Mouse (Mus musculus): Measurements from ENCODE around the gene Syn3.

Syn3 gene

GRCm38 (mm10) chr10:86371561-86371960, 127.1 kb downstream of the Syn3 start:
- DNase-seq (ENCODE audit: extremely low spot score, low spot score): no peak

DNA sequence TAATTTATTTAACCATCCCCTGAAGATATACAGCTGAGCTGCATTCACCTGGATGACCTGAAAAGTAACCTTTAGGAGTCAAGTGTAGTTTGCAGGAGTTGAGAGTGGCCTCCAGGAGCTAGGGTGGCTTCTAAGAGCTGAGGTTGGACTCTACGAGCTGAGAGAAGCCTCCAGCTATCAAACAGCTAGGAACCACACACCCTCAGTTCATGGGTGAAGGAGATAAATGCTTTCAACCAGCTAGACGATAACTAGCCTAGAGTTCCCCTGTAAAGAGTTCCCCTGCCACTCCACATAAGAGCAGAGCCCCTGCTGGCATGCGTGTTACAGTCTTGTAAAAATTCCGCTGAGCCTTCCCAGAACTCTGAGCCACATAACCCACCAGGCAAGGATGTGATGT, 129.3 kb downstream of the Syn3 start:
- no peak for DNase-seq (ENCODE audit: extremely low spot score, low spot score)

DNA sequence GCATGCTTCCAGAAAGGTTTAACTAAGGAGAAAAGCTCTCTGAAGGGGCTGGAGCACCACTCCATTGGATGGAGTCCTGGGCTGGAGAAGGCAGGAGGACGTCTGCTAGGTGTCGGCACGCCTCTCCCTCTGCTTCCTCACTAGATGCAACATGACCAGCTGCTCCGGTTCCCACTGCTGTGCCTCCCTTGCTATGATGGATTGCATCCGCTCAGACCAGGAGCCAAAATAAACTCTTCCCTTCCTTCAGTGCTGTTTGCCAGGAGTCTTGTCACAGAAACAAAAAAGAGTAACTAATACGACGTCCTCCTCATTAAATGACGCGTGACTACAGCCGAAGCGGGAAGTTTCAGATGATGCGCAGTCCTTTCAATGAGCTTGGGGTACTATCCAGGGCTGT, 129.9 kb downstream of the Syn3 start:
- no peak for DNase-seq (ENCODE audit: extremely low spot score, low spot score)

DNA sequence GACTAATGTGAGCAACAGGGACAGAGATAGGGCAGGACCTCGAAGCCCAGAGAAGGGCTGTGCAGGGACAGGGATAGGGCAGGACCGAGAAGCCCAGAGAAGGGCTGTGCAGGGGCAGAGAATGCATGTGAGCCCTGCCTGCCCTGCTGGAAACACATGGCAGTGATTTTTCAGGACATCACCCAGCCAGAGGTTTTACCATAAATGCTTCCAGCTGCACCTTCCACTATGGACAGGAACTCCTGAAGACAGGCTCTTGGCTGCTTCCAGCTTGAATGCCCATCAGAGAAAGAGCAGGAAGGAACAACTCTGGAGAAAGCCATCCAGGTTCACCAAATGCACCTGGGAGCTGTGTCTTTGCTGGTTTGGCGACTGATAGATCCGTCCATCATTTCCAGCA, 131.3 kb downstream of the Syn3 start:
- DNase-seq (ENCODE audit: extremely low spot score, low spot score): no peak

GRCm38 (mm10) chr10:86365632-86366092, 133.0 kb downstream of the Syn3 start:
- peak; percentile 54 for DNase-seq (ENCODE audit: extremely low spot score, low spot score)

DNA sequence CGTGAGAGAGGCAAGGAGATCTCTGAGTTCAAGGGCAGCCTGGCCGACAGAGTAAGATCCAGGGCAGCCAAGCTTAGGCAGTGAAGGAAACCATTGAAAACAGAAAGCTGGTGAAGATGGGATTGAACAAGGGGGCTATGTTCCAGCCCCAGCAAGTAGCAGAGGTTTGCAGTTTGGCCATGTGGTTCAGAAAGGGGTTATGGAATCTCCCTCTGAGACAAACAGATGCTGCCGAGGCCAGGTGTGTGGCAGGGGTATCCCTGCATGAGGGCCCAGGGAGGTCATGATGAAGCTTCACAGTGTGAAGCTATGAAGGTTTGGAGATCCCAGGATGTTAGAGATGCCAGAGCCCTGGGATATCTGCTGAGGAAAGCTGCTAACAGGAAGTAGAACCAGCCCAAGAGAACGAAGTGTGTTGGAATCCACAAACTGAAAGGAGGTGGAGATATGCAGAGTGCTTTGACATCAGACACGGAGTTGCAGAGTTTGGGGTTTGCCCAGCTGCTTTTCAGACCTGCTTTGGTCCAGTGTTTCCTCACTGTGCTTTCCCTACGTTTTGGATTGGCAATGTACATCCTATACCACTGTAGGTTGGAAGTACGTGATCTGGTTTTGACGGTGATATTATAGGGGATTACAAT, 134.9 kb downstream of the Syn3 start:
- no peak for DNase-seq (ENCODE audit: extremely low spot score, low spot score)

DNA sequence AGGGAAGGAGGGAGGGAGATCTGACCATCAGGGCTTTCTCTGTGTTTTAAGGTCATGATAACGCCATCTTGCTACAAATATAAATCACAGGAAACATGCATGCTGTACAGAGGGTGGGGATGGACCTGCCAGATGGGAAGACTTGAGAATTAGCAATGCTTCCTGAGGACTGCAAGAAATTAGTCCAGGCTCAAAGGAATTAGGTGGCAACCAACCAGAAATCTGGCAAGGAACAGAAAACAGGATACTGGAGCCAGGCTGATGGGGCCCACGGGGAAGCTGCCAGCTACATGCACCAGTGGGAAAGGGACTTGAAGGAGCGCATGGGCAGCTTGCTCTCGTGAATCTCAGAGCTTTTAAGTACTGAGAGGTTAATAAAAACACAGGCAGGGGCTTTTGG, 139.0 kb downstream of the Syn3 start:
- no peak for DNase-seq (ENCODE audit: extremely low spot score, low spot score)

GRCm38 (mm10) chr10:86359208-86359607, 139.5 kb downstream of the Syn3 start:
- DNase-seq (ENCODE audit: extremely low spot score, low spot score): no peak

GRCm38 (mm10) chr10:86358307-86358975, 140.3 kb downstream of the Syn3 start:
- DNase-seq (ENCODE audit: extremely low spot score, low spot score): no peak

GRCm38 (mm10) chr10:86356819-86357563, 141.7 kb downstream of the Syn3 start:
- no peak for DNase-seq (ENCODE audit: extremely low spot score, low spot score)

GRCm38 (mm10) chr10:86352521-86352920, 146.2 kb downstream of the Syn3 start:
- DNase-seq (ENCODE audit: extremely low spot score, low spot score): no peak

DNA sequence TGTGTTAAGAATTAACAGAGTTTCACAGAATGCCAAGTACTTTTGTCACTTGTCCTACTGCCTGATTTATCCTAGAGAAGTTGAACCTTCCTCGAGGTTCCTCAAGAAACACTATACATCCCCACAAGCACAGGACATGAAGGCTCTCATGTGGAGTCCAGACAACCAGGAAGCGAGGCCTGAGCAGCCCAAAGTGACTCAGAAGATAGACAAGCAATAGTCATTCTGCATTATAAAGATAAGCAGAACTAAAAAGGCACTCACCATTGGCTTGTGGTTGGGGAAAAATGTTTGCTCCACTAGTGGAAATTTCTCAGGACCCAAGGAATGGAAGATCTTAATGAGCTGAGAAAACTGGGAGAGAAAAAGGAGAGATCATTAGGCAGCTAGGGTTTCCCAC, 147.4 kb downstream of the Syn3 start:
- no peak for DNase-seq (ENCODE audit: extremely low spot score, low spot score)

GRCm38 (mm10) chr10:86346235-86346840, 152.4 kb downstream of the Syn3 start:
- no peak for DNase-seq (ENCODE audit: extremely low spot score, low spot score)

- no peak for DNase-seq (ENCODE audit: extremely low spot score, low spot score)
Measured at GRCm38 (mm10) chr10:86345645-86346044, 153.1 kb downstream of the Syn3 start.

DNA sequence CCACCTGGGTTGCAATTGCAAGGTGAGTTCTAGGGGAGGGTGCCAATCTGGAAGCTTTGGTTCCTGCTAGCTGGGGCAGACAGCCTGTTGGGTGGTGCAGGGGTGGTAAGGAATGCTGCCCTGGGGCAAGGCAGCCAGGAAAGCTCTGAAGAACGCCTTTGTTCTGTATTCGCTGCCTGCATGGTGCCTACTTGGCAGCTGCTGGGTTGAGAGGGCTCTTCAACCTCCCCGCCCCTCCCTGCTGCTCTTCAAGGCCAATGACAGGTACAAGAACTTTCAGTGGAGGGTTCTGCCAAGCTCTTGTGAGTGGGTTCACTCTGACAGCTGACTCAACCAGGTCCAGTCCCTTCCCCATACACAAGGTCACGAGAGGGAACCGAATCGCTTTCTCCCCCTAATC, 154.0 kb downstream of the Syn3 start:
- DNase-seq (ENCODE audit: extremely low spot score, low spot score): no peak

DNA sequence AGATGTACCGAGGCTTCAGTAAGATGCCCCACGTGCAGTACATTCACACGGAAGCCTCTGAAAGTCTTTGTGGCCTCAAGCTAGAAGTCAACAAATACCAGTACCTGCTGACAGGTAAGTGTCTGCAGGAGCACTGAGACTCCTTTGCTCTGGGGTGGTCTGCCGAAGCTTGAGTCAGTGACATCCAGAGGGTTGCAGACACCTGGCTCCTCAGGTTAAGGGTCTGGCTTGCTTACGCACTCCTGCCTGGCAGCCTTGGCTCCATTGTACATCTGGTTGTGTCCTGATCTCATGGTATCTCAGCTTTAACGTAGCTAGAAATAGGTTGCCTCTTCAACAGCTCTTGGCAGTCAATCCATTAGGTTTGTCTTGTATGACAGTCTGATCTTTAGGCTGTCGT, 154.8 kb downstream of the Syn3 start:
- no peak for DNase-seq (ENCODE audit: extremely low spot score, low spot score)

DNA sequence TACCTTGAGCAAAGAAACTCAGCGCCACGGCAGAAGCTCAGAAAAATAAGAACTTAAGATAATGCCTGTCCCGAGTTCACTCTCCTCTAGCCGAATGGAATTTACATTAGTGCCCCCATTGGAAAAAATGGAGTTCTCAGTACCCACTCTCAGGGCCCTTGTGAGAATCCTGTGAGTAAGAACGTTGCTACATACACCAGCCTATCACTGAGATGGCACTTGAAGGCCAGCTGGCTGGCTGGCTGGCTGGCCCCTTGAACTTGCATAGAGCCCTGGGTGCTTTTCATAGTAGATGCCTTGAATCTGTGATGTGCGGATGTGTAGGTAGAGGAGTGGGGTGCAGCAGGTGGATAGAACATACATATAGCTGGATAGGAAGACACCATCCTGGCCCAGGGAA, 155.3 kb downstream of the Syn3 start:
- no peak for DNase-seq (ENCODE audit: extremely low spot score, low spot score)

DNA sequence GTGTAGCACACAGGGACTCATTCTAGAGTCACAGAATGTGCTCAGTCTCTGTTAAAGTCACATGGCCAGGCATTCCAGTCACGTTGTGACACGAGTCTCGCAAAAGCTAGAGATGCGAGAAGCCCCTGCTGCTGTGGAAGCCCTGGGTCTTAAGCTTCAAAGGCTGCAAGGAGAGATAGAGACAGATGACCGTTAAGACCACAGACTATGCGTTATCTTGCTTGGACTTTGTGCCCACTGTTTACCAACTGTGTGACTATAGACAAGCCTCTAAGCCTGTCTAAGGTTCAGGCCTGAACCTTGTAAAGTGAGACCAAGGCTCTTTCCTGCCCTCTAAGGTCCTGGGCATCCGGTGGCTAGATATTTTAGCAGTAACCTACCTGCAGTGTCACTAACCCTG, 156.0 kb downstream of the Syn3 start:
- no peak for DNase-seq (ENCODE audit: extremely low spot score, low spot score)

- no peak for DNase-seq (ENCODE audit: extremely low spot score, low spot score)
Measured at GRCm38 (mm10) chr10:86342151-86342550, 156.5 kb downstream of the Syn3 start.

- DNase-seq (ENCODE audit: extremely low spot score, low spot score): peak; percentile 22
Measured at GRCm38 (mm10) chr10:86341589-86341988, 157.1 kb downstream of the Syn3 start.

DNA sequence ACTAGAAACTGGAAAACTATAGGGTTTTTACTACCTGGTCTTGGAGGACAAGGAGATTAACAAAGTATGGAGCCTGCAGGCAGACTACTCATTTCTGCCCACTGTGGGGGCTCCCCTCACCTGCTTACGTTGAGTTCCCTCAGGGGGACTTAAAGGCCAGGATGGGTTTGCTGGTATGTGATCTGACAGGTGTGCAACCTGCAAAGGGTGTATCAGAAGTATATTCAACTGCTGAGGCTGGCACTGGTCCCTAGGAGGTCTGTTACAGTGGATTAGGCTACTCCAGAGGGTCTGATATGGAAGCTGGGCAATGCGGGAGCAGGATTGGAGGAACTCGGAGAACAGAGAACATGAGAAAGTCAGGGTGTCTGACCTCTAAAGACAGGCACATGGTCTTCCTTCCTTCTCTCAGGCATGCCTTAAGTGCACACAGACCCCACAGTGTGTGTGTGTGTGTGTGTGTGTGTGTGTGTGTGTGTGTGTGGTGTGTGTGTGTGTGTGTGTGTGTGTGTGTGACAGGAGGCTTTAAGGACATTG, 157.6 kb downstream of the Syn3 start:
- DNase-seq (ENCODE audit: extremely low spot score, low spot score): no peak

GRCm38 (mm10) chr10:86340421-86340820, 158.3 kb downstream of the Syn3 start:
- DNase-seq (ENCODE audit: extremely low spot score, low spot score): no peak

All from neural tube, embryonic 10.5 days (tissue).